Mouse (Mus musculus) brain, embryonic 14.5 days (tissue): Measurements from ENCODE around the gene Pklr.

ENCODE experiments used
- CTCF ChIP-seq: fragments of 200-500 bp; IDR thresholded peaks from 2 replicates; pipeline ENCODE4 v1.5.1; 2012; ENCODE audit warnings: inconsistent platforms, mild to moderate bottlenecking, moderate library complexity, borderline replicate concordance; ENCODE audit not compliant: insufficient read depth, insufficient read length; ENCODE audit errors: extremely low read depth
- POLR2A ChIP-seq: fragments of 200-500 bp; IDR thresholded peaks from 2 replicates; pipeline ENCODE4 v1.6.1; 2012; ENCODE audit warnings: mild to moderate bottlenecking, inconsistent platforms, borderline replicate concordance; ENCODE audit not compliant: poor library complexity, insufficient read depth, insufficient read length, severe bottlenecking; ENCODE audit errors: extremely low read depth

DNA sequence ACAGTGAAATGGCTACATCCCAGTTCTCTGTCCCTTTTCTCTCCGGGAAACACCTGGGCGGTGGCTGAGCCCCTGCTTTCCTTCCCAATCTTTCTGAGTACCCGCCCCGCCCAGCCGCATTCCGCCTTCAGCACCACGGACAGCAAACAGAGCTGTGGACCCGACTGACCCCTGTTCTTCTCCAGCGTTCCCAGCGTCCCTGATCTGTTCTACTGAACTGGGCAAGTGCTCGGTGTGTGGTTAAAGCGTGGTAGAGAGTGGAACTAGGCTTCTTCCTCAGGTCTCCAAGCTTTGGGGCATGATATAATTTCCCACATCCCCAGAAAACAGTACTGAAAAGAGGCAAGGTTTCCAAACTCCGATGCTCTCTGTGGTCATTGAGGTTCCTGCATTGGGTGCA lies 23.3 kb downstream of the Pklr start:
- TF ChIP-seq CTCF = no peak
- TF ChIP-seq POLR2A = no peak
